Mouse (Mus musculus): Measurements from ENCODE around the gene Capn9.

The Capn9 gene

DNA sequence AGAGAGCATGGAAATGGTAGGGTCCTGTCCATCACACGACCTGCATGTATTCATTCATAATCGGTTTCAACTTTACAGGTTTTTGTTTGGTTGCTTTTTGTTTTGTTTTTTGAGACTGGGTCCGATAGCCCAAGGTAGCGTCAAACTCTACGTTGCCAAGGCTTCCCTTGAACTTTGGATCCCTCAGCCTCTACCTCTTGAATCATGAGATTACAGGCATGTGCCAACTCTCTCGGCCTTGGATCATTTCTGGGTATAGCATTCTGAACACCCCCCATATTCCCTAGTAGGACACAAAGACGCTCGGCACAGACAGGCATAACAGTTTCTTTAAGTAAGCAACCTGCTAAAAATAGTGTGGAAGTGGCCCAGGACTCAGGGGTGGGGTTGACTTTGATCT, 65.7 kb downstream of the Capn9 start:
- in situ Hi-C loops (cut with MboI, MseI): no loop called here

DNA sequence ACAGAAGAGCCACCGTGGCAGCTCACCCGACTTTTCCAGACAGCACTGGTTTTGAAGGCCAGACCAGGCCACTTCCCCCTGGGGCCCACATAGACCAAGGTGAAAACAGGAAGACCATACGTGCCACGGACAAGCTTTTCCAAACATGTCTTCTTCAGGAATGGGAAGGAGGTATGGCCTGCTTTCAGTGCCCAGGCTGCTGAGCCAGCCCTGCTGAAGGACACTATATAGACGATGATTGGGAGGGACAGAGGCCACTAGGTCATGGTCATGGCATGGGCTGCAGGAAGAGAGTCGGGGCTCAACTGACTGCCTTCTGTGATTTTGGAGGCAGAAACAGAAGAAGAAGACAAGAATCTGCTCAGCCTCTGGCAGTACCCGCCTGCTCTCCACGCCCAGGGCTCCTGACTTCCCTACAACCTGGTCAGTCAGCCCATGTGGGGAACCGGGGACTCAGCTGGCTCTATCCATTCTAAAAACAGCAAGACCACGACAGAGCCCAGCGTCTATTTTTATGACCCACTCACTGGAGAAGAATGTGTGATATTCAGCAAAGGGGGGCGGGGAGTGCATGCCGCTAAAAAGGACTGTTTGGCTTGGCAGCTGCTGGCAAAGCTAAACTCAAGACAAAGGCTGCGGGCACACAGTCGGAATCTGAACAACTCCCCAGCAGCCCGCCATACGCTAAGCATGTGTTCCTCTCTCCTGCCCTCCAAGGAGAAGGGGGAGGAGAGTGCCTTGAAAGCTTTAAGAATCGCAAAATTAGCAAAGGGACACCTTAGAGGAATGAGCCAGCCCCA, 67.8 kb downstream of the Capn9 start:
- in situ Hi-C loops (cut with MboI, MseI): no loop called here

DNA sequence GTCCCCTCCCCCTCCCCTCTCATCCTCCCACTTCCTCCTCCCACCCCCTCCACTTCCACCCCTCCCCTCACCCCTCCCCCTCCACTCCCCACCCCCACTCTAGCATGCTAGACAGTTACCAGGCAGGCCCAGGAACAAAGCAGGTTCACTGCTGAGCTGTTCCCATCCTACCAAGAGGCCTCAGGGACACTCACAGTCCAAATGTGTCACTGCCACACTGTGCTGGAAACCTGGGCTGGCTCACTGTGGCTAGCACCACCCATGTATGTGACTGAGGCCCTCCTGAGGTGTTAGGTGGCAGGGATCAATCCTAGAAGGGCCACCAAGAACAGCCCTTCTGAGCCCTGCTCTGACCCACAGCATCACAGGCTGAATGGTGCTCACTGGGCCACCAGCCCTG, 72.4 kb downstream of the Capn9 start:
- in situ Hi-C loops (cut with MboI, MseI): no loop called here

DNA sequence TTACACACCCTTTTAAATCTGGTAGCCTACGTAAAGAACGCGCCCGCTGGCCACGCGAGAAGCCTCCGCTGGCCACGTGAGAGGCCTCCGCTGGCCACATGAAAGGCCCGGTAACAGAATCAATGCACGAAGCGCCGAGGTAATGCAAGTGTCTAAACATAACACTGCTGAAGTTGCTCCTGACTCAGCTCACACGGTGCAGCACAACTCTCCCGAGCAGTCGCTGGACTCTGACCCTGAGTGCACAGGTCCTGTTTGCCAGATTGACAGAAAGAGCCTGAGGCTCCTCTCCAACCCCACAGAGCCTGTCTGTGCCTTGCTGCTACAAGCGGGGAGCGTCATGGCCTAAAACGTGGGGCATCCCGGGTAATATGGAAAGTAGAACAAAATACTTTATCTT, 75.9 kb downstream of the Capn9 start:
- in situ Hi-C loops (cut with MboI, MseI): no loop called here

DNA sequence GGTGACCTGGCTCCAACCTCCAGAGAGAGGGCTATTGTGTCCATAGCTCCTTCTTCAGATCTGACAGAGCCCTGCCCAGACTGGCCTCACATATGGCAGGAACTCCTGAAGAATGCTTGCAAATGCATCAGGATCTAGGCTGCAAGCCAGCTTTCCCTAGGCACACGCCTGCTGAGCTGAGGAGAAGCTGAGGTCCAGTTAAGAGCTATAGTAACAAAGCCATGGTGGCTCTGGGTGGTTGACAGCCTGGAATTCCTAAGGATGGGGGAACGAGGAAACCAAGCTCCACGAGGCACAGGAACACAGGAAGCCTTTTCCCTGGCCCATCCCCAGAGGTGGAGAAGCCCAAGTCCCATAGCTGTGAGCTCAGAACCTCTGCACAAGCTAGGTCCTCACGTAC, 76.6 kb downstream of the Capn9 start:
- in situ Hi-C loops (cut with MboI, MseI): no loop called here

DNA sequence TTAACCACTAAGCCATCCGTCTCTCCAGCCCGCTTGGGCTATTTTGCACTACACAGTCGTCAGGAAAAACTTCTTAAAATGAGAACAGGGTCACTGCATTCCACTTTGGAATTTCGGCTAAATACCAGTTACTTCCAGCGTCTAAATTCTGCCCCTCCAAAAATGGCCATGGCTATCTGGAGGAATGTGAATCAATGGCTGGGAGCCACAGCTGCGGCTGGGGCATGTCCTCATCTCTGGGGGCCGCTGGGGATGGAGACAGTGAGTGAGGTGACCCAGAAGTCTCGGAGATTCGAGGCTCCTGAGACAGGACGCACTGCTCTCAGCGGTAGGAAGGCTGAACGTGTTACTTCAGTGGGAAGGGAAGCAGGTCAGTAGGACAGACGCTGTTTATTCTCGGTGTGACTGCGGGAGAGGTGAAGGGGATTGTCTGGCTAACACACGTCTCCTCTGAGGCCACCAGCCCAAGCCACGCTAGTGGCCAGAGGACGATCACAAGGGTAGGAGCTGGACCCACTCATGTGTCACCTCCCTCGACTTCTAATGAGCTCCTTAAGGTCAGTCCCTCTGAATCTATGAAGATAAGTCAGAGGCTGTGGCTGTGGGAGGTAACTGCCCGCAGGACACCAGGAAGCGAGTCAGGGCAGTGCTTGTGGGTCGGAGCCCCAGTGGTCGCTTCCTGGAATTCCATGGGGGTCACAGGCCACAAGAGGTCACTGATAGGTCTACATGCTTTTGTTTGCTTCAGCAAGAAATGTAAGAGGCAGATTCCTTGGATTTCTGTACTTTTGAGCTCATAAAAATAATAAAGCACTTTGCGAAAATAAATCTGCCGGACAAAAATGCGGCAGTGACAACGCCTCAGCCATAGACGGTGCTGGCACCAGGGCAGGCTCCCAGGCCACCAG, 77.9 kb downstream of the Capn9 start:
- in situ Hi-C loops (cut with MboI, MseI): no loop called here

DNA sequence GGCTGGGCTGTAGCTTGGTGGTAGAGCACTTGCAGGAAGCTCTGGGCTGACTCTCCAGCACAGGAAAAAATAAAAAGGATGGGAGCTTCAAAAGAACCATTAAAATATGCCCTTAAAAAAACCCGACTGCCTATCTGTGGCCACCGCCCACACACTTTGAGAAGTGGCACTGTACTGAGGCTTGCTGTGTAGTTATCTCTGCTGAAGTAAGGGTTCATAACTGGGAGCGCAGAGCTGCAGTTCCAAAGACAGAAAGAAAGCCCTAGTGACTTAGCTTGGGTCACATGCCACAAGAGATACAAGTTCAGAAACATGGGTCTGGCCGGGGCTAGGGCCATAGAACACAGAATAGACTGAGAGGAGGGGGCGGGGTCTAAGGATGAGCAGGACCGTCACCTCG, 82.0 kb downstream of the Capn9 start:
- in situ Hi-C loops (cut with MboI, MseI): no loop called here

DNA sequence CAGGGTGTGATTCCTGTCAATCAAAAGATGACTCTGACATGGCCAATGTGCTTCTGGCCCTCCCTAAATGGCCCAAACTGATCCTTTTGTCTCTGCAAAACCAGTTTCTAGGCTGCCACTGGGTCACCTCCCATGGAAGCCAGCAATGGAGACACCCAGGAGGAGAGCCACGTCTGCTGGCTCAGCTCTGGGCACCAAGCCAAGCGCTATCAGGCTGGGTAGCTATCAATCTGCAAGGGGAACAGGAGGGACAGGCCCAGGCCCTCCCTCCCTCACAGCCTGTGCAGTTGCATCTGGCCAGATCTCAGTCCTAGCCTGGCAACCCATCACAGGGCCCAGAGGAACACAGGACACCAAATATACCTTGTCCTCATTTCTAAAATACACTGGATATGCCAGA, 82.5 kb downstream of the Capn9 start:
- in situ Hi-C loops (cut with MboI, MseI): no loop called here

DNA sequence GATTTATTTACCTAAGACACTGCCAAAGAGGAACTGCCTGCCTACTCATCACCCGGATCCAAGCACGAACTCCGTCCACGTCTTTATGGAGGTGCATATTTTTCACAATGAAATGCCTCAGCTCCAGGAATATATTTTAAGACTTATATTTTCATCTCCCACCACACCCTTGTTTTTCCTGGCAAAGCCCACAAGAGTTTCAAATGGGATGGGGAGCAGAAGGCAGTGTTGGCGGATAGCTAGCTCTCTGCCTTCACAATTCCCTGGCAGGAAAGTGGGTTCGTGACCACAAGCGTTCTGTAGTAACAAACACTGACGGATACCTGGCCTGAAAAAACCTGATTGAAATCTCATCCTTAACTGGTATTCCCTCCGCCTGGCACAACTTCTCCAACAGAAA, 85.9 kb downstream of the Capn9 start:
- in situ Hi-C loops (cut with MboI, MseI): no loop called here

DNA sequence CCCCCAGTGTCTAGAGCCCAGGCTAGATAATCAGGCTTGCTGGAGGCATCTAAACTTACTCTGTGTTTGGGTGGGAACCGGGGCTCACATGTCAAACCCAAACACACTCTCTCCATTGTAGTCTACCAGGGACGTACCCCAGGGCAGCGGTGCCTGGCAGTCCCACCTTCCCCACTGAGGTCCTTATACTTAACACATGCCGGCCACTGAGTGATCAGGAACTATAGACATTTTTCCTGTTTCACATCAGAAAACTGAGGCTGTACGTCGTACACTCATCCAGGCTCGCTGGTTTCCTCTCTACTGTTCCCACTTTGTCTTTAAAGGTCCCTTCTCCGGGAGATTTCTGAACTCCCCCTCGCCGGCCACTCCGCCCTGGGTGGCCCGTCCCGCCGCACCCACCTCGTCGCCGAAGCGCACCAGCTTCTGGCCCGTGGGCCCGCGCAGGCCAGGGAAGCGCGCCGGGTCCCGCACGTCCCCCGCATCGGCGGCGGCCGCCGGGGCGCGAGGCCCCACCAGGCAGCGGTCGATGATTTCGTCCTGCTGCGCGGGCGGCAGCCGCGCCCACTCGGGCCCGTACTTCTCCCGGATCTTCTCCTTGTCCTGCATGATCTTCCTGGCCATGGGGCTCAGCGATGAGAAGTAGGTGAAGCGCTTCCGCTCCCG, 86.7 kb downstream of the Capn9 start:
- in situ Hi-C loops (cut with MboI, MseI): no loop called here

DNA sequence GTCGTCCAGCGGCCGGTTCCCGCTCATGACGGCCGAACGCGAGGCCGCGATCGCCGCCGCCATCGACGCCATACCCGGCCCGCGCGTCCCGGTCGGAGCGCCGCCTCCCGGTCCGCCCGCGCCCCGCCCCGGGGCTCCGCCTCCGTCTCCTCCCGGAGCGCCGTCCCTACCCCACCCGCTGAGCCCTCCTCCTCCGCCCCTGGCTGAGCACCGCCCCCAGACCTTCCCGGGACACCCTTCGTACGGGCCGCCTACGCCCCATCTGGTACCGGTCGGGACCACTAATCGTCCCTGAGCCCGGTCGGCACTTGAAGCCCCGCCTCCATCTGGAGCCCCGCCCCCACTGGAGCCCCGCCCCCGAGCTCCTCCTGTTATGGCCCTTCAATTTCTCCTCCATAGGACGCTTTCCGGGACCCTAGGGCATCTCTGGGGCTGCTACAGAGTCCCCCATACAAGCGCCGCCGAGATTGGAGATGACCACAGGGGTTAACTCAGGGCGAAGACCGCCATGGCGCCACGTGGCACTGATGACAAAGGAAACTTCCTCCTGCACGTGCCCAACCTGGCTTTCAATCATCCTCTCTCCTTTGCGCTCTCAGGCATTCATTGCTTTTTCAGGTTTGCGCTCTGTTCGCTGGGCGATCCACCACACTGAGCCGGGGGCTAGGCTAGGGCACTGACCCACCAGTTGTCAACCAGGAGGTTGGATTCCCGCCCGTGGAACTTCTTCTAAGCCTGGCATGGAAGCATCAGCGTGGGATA, 87.4 kb downstream of the Capn9 start, which contains the start of gene 2310022B05Rik:
TSS of gene 2310022B05Rik (minus strand) at position 258 of the 762 bp plus-strand sequence.
- in situ Hi-C loops (cut with MboI, MseI): no loop called here

DNA sequence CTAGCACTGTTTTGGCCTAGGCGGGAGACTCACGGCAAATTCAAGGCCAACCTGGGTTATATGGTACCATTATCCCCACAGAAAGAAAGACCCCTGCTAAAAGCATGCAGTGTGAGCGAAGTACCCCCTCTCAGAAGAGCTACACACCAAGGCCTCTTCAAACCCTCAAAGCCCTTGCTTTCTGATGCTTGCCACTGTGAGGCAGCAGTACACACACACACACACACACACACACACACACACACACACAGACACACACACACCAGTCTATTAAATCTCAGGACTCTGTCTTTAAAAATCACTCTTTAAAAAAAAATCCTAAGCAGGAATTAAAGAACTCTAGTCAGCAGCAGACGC, 87.9 kb downstream of the Capn9 start:
- in situ Hi-C loops (cut with MboI, MseI): no loop called here

DNA sequence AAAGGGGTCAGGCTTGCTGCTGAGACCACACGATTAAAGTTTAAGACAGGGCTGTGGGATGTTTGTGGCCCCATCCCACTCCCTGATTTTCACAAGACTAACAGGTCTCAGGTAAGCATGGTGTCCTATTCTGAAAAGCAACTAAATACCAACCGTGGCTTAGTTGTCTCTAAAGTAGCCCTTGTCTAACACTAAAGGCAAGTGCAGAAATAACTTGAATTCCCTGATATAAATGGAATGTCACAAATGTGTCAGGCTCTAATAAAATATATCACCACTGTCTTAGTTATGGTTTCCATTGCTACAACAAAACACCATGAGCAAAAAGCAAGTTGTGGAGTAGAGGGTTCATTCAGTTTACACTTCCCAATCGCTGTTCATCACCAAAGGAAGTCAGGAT, 88.5 kb downstream of the Capn9 start:
- in situ Hi-C loops (cut with MboI, MseI): no loop called here
